Mouse (Mus musculus): ENCODE data around the gene Glis3.

Gene Glis3

DNA sequence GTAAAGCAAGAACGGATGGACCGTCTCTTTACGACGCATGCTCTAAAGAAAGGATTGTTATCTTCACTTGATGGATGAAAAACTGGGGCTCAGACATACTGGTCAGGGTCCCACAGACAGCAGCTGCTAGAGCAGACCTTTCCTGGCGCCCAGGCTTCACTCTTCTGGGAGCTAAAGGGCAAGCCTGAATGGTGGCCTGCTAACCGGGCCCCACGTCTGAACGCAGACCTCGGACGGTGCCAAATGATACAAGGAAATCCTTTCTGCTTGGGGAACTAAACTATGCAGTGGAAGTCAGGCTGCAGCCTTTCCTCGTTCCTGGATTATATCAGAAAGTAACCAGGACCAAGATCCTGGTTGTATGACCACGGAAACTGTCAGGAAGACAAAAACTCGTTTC lies 86.9 kb downstream of the Glis3 start:
- DNase-seq (ENCODE audit: low spot score in 2 of 2) = no peak

DNA sequence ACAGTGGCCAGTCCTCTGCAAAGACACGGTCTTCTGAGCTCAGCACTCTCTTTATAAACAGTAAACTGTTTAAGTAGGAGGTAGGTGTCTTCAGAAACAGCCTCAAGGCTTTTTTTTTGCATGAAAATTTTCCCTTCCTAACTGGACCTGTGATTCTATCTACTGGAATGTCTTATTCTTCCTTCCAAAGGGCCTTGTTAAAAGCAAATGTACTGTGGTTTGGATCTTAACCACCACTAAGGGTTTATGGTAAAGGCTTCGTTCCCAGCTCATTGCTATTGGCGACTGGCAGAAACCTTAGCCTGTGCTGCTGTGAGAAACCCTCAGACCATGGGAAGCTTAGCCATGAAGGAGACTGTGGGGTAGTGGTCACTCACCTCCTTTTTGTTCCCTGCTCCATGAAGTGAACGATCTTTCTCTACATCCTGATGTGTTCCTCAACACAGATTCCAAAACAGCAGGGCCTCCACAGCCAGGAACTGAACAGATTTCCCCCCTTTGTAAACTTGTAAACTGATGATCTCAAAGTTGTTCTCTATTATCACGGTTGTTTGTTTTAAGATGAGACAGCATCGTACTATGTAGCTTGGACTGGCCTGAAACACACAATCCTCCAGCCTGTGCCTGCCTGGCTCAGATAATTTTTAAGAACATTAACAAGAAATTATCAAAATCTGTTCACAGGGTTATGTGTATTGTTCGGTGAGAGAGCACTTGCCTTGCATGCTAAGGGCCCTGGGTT lies 88.0 kb downstream of the Glis3 start:
- DNase-seq (ENCODE audit: low spot score in 2 of 2) = no peak

DNA sequence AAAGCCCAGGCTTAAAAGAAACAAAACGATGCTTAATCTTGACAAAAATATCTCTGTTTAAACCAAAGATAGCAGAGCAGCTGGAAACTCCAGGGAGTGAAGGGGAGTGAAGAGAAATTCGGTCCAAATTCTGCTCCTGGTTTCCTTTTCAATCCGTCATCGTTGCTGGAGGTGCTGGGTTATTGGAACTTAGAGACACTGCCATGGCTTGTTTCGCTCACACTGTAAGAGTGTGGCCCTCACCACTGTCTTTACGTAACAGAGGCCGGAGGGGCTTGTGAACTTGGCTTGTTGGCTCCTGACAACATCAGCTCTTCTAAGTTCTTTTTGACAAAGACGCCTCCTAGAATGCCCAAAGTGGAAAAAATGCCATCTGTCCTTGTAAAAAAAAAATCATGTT lies 99.4 kb downstream of the Glis3 start:
- no peak for DNase-seq (ENCODE audit: low spot score in 2 of 2)

- DNase-seq (ENCODE audit: low spot score in 2 of 2) = no peak
Measured at GRCm38 (mm10) chr19:28579724-28580375, 100.0 kb downstream of the Glis3 start.

- no peak for DNase-seq (ENCODE audit: low spot score in 2 of 2)
Measured at GRCm38 (mm10) chr19:28577023-28577422, 102.9 kb downstream of the Glis3 start.

GRCm38 (mm10) chr19:28576619-28577018 lies 103.3 kb downstream of the Glis3 start:
- no peak for DNase-seq (ENCODE audit: low spot score in 2 of 2)

GRCm38 (mm10) chr19:28573641-28574040 lies 106.2 kb downstream of the Glis3 start:
- DNase-seq (ENCODE audit: low spot score in 2 of 2) = no peak

- no peak for DNase-seq (ENCODE audit: low spot score in 2 of 2)
Measured at GRCm38 (mm10) chr19:28569856-28570255, 110.0 kb downstream of the Glis3 start.

DNA sequence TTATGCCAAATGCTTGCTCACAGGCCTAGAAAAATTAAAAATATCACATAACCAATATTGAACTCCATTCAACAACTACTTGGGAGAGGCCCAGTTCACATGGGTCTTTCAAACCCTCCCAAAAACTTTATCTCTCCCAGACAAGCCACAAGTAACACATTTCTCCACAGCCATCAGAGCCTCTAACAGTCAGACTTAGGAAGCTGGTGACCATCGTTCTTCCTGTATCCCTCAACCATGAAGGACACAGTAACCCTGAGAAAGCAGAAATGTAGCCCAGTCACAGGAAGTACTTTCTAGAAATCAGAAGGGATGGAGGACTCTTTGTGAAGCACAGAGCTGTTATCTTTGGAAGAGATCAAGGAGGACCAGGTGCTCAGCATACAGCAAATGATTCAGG lies 112.8 kb downstream of the Glis3 start:
- no peak for DNase-seq (ENCODE audit: low spot score in 2 of 2)

DNA sequence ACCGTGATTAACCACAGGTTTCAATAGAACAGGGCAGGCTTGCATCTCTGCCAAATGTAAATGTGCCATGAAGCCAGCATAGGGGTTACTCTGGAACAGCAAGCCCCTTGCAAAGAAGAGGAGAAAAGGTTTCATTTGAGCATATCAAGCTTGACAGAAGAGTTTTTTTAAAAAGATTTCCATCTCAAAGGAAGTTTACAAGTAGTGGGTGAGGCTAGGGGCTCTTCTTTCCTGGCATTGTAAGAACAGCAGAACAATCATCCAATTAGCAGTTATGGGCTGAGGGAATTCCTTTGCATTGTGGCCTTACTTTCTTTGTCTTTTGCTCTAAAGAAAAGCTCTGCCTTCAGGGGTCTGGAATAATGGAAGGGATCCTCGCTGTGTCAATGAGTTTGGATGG lies 113.3 kb downstream of the Glis3 start:
- DNase-seq (ENCODE audit: low spot score in 2 of 2) = no peak

- no peak for DNase-seq (ENCODE audit: low spot score in 2 of 2)
Measured at GRCm38 (mm10) chr19:28561697-28562002, 118.2 kb downstream of the Glis3 start.

- no peak for DNase-seq (ENCODE audit: low spot score in 2 of 2)
Measured at GRCm38 (mm10) chr19:28560801-28561696, 118.8 kb downstream of the Glis3 start.

DNA sequence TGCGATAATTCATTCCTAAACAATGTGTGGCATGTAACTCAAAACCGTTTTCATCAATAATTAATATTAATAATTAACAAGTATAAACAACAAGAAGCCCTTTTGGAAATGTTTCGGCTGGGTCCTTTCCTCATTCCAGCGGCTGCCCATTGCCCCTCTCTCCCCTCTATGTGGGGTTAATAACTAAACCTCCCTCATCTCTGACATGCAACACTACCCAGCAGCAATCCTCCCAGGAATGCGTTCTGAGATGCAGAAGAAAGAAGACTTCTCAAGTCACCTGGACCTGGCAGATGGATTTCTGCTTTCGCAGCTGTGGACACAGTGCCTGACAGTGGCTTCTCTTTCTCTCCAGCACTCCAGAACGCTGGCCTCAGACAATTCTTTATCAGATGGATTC lies 120.0 kb downstream of the Glis3 start:
- no peak for DNase-seq (ENCODE audit: low spot score in 2 of 2)

GRCm38 (mm10) chr19:28559400-28559799 lies 120.5 kb downstream of the Glis3 start:
- DNase-seq (ENCODE audit: low spot score in 2 of 2) = no peak

GRCm38 (mm10) chr19:28558661-28559060 lies 121.2 kb downstream of the Glis3 start:
- DNase-seq (ENCODE audit: low spot score in 2 of 2) = peak in 1 of 2 experiments; percentile 8

- DNase-seq (ENCODE audit: low spot score in 2 of 2) = no peak
Measured at GRCm38 (mm10) chr19:28557559-28558328, 122.1 kb downstream of the Glis3 start.

DNA sequence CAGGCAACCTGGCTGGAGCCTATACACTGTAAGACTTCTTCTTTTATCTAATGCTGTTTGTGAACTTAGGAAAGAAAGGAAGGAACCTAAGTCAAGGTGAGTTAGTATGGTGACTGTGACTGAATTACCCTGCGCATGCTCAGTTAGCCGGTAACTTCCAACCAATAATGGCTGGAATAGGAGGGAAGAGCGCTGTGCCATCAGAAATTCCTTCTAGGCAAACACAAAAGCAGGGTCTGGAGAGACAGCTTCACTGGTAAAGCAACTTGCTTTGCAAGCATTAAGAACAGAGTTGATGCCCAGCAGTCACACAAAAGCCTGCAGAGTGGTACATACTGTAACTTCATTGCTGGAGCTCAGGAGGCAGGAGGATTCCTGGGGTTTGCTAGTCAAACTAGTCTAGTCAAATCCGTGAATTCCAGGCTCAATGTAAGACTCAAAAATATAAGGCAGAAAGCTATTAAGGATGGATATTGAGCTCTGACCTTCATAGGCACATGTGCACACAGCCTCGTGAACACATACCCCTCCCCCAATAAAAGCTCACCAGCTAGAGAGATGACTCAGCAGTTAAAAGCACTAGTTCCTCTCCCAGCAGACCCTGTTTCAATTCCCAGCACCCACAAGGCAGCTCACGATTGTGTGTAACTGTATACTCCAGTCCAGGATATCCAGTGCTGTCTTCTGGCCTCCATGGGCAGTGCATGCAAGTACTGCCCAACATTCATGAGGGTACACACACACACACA lies 124.5 kb downstream of the Glis3 start:
- no peak for DNase-seq (ENCODE audit: low spot score in 2 of 2)

DNA sequence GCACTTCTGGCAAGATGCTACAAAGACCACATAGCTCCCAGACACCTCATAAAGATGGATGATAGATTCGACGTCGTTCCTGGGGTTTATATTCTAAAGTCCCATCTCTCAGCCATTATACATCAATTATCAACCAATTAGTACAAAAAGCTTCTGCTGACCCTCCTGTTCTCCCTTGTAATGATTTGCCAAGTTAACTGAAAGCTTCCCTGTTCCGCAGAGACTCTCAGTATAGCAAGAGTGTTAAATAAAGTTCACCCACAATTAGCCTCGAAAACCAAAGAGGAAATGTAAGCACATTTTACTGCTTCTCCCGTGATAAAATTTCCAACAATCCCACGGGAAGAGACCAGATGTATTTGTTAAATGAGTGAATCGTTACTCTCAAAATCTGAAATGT lies 129.3 kb downstream of the Glis3 start:
- DNase-seq (ENCODE audit: low spot score in 2 of 2) = no peak

DNA sequence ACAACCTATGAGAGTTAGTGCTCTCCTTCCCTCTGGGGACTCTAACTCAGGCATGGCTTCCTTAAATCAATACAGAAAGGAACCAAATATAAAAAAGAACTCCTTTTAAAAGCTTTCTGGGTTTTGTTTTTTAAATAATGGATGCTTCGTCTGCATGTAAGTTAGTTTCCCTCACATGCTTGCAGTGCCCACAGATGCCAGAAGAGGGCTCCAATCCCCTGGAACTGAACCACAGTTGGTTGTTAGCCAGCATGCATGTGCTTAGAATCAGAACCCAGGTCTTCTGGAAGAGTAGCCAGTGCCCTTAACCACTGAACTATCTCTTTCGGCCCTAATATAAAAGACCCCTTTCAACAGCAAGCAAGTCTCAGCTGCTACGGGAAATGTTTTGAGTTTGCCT lies 132.9 kb downstream of the Glis3 start:
- no peak for DNase-seq (ENCODE audit: low spot score in 2 of 2)

- DNase-seq (ENCODE audit: low spot score in 2 of 2) = no peak
Measured at GRCm38 (mm10) chr19:28545493-28545892, 134.4 kb downstream of the Glis3 start.

DNA sequence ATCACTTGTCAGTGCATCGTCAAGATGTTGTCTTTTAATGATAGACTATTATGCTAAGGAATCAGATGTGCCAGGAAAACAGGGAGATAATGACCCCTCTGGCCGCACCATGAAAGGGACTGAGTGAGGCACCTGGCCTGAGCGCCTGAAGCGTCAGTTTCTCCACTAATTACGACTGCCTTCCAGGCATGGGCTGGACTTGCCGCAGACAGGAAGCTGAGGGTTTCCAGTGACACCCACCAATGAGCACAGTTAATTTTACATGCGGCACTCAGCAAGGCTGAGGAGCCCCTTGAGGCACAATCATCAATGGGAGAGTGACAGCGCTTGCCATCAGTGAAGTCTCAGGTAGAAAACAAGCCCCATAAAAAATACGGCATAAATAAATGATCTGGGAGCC lies 141.1 kb downstream of the Glis3 start:
- no peak for DNase-seq (ENCODE audit: low spot score in 2 of 2)

All from urinary bladder, adult 18-20 months (tissue).